Mouse (Mus musculus): ENCODE data around the gene Cela3a.

GRCm38 (mm10) chr4:137393378-137394135, 16.0 kb downstream of the Cela3a start:
- TF ChIP-seq POLR2A (IDR thresholded peaks at IDR 0.05; ENCODE audit: borderline replicate concordance, control insufficient read depth, low read depth, low read length), result no peak
- TF ChIP-seq CTCF (IDR thresholded peaks at IDR 0.05; ENCODE audit: control insufficient read depth, insufficient read depth, low read length), result no peak

Measured in bone marrow, adult 2 months (tissue).